ENCODE assay signal across 21 mouse cellular contexts in genomic region chr12:10584026-10584425, GRCm38 (mm10).
DNase-seq lines count a peak whose midpoint lies in the region; ATAC-seq and TF ChIP-seq lines count a peak whose summit lies in the region.
"Had no signal": no experiment of that assay in that cellular context is flagged by ENCODE, and none has a peak within 500 bp of the region (broad histone marks: within the 10 kb centered on the region; RNA-seq: fewer than 3 reads in every experiment).

No protein-coding gene starts in this region.

- H3K4me2 ChIP-seq in hindbrain, embryonic 16.5 days (ENCODE audit: low read length) = no peak overlapping the region
- H3K4me2 ChIP-seq: embryonic facial prominence, embryonic 12.5 days; heart, embryonic 11.5 days; hindbrain, embryonic 13.5 days; midbrain, embryonic 13.5 days had no signal

- no peak for DNase-seq in hindbrain, embryonic 10.5 days (ENCODE audit: low spot score)
- DNase-seq in brain, adult 2 months (ENCODE audit: low read depth, low spot score) = peak; percentile 20
- peak; percentile 20 for DNase-seq in forelimb bud, embryonic 11.5 days (ENCODE audit: low read depth, low spot score)
- peak; percentile 10 for DNase-seq in kidney, postnatal 10 days
- DNase-seq in liver = no peak
- no peak for DNase-seq in cerebellum, adult 2 months
- DNase-seq: adrenal gland, adult 8-10 months; cerebellum, adult 18-20 months; gastrocnemius, adult 2 months; heart, postnatal 10 days; layer of hippocampus, adult 9-11 months; liver, postnatal 0 days; lung, postnatal 10 days; thymus, postnatal 36 days had no signal

- H3K27ac ChIP-seq in hindbrain, embryonic 16.5 days (ENCODE audit: low read depth, low read length) = no peak overlapping the region
- H3K27ac ChIP-seq in hindbrain, embryonic 10.5 days = no peak overlapping the region
- H3K27ac ChIP-seq in cerebellum, adult 2 months (ENCODE audit: insufficient read depth, low read length) = no peak overlapping the region
- H3K27ac ChIP-seq: embryonic facial prominence, embryonic 12.5 days; gastrocnemius, adult 2 months; hindbrain, embryonic 13.5 days; midbrain, embryonic 13.5 days had no signal

- H3K9me3 ChIP-seq in hindbrain, embryonic 16.5 days (ENCODE audit: control insufficient read depth, low read length) = no peaks in the 10 kb centered on the region
- no peaks in the 10 kb centered on the region for H3K9me3 ChIP-seq in hindbrain, embryonic 10.5 days
- H3K9me3 ChIP-seq: embryonic facial prominence, embryonic 12.5 days; hindbrain, embryonic 13.5 days; midbrain, embryonic 13.5 days had no signal

- peak; percentile 76 for ATAC-seq in hindbrain, embryonic 16.5 days
- no peak for ATAC-seq in inflammation-experienced regulatory T-cells, adult 6 months
- ATAC-seq: forebrain, embryonic 16.5 days; liver, postnatal 0 days; midbrain, embryonic 13.5 days had no signal

- TF ChIP-seq CTCF in cerebellum, adult 2 months (IDR thresholded peaks at IDR 0.05; ENCODE audit: borderline replicate concordance, insufficient read depth, low read depth, low read length) = no peak

- no peak overlapping the region for H3K4me3 ChIP-seq in hindbrain, embryonic 16.5 days (ENCODE audit: low read length)
- H3K4me3 ChIP-seq in hindbrain, embryonic 10.5 days = no peak overlapping the region
- H3K4me3 ChIP-seq in cerebellum, adult 2 months (replicated peaks; ENCODE audit: insufficient read depth, low read depth, low read length) = no peak overlapping the region
- H3K4me3 ChIP-seq: embryonic facial prominence, embryonic 12.5 days; gastrocnemius, adult 2 months; hindbrain, embryonic 13.5 days; midbrain, embryonic 13.5 days had no signal

- H3K4me1 ChIP-seq in hindbrain, embryonic 16.5 days (ENCODE audit: control insufficient read depth, insufficient read depth, low read depth, low read length) = no peaks in the 10 kb centered on the region
- no peaks in the 10 kb centered on the region for H3K4me1 ChIP-seq in hindbrain, embryonic 10.5 days (replicated peaks)
- no peaks in the 10 kb centered on the region for H3K4me1 ChIP-seq in cerebellum, adult 2 months (ENCODE audit: control insufficient read depth, insufficient read depth, low read length)
- H3K4me1 ChIP-seq: hindbrain, embryonic 13.5 days; midbrain, embryonic 13.5 days had no signal

- WGBS in hindbrain, embryonic 16.5 days = 58% methylated on average over 7 of the region's 7 CpGs
- 67% methylated on average over 7 of the region's 7 CpGs for WGBS in hindbrain, embryonic 10.5 days
- WGBS in cerebellum, adult 2 months = 70% methylated on average over 7 of the region's 7 CpGs

- no peaks in the 10 kb centered on the region for H3K27me3 ChIP-seq in hindbrain, embryonic 16.5 days (replicated peaks; ENCODE audit: control insufficient read depth, insufficient read depth, low read length)
- H3K27me3 ChIP-seq in hindbrain, embryonic 10.5 days (ENCODE audit: insufficient read depth, poor library complexity, severe bottlenecking) = no peaks in the 10 kb centered on the region
- H3K27me3 ChIP-seq in cerebellum, adult 2 months (ENCODE audit: control insufficient read depth, insufficient read depth, low read length) = no peaks in the 10 kb centered on the region
- H3K27me3 ChIP-seq: embryonic facial prominence, embryonic 12.5 days; hindbrain, embryonic 13.5 days; midbrain, embryonic 13.5 days had no signal

- no peak overlapping the region for H3K9ac ChIP-seq in hindbrain, embryonic 16.5 days (ENCODE audit: low read depth, low read length)
- H3K9ac ChIP-seq: embryonic facial prominence, embryonic 12.5 days; hindbrain, embryonic 13.5 days; liver, postnatal 0 days; midbrain, embryonic 13.5 days had no signal

- TF ChIP-seq POLR2A in cerebellum, adult 2 months (IDR thresholded peaks at IDR 0.05; ENCODE audit: borderline replicate concordance, insufficient read depth, low read length) = no peak

- no peaks in the 10 kb centered on the region for H3K36me3 ChIP-seq in hindbrain, embryonic 16.5 days (ENCODE audit: control insufficient read depth, insufficient read depth, low read length)
- H3K36me3 ChIP-seq in hindbrain, embryonic 10.5 days = no peaks in the 10 kb centered on the region
- H3K36me3 ChIP-seq: embryonic facial prominence, embryonic 12.5 days; hindbrain, embryonic 13.5 days; midbrain, embryonic 13.5 days had no signal

Comparison
In these comparisons a context has a peak if more than half of its experiments do, and no peak if none do; other contexts are left out.
1. DNase-seq: peak in brain, adult 2 months (single experiment), forelimb bud, embryonic 11.5 days (single experiment) and kidney, postnatal 10 days (single experiment); none in hindbrain, embryonic 10.5 days (single experiment), liver (single experiment) and cerebellum, adult 2 months (0 of 2).